Mouse (Mus musculus) left cerebral cortex, postnatal 25 days (tissue): ENCODE measurements around the gene Muc3a. TPM values are rescaled to one million over a fixed set of nuclear protein-coding genes. Genes with fewer than 3 reads are reported as not detected.
A peak's percentile ranks its signal among the peaks of the same experiment; 100 is the strongest.

Source experiments
- DNase-seq, 2 experiments: peaks; one replicate each; pipeline ENCODE4 v3.0.0; 2022; ENCODE audit warnings: low spot score in 2 of 2, mixed read lengths in 1 of 2
- intact Hi-C: fragments of 180-260 bp; cut with DNase I; formaldehyde crosslinking; loops from one replicate; pipeline ENCODE4 v1.15.1; 2025
- total RNA-seq, 2 experiments: library from RNA; stranded (reverse); gene quantifications; 2 replicates each; pipeline ENCODE4 v1.2.3; 2021

Muc3a gene
- 1 to 10 TPM; 3.0 to 3.1 TPM for total RNA-seq

GRCm38 (mm10) chr5:137212289-137212688 is at the start of gene Muc3a:
Muc3a (minus strand) TSS chr5:137212389.
- intact Hi-C loops, result no loop called here
- DNase-seq, result no peak

- DNase-seq, result no peak
- intact Hi-C loops, result no loop called here
Observed at GRCm38 (mm10) chr5:137211114-137211829, 917 bp downstream of the Muc3a start.

GRCm38 (mm10) chr5:137210689-137211088 is 1.5 kb downstream of the Muc3a start:
- intact Hi-C loops, result no loop called here
- no peak for DNase-seq

- intact Hi-C loops, result no loop called here
- DNase-seq, result no peak
Observed at GRCm38 (mm10) chr5:137205301-137205700, 6.9 kb downstream of the Muc3a start.

- intact Hi-C loops, result no loop called here
- no peak for DNase-seq
Observed at GRCm38 (mm10) chr5:137194488-137195120, 17.6 kb downstream of the Muc3a start.

GRCm38 (mm10) chr5:137193279-137193952 is 18.8 kb downstream of the Muc3a start:
- no peak for DNase-seq
- intact Hi-C loops, result no loop called here

- peak; percentile 7 to 8 for DNase-seq
- intact Hi-C loops, result no loop called here
Observed at GRCm38 (mm10) chr5:137189326-137189725, 22.9 kb downstream of the Muc3a start.

GRCm38 (mm10) chr5:137185362-137185761 is 26.8 kb downstream of the Muc3a start:
- intact Hi-C loops, result no loop called here
- DNase-seq, result peak in 1 of 2 experiments; percentile 43

- intact Hi-C loops, result no loop called here
- DNase-seq, result peak; percentile 9 to 79
Observed at GRCm38 (mm10) chr5:137179646-137180374, 32.4 kb downstream of the Muc3a start.

GRCm38 (mm10) chr5:137173967-137174366 is 38.2 kb downstream of the Muc3a start:
- intact Hi-C loops, result no loop called here
- no peak for DNase-seq

GRCm38 (mm10) chr5:137172591-137172990 is 39.6 kb downstream of the Muc3a start:
- no peak for DNase-seq
- intact Hi-C loops, result no loop called here

- intact Hi-C loops, result no loop called here
- DNase-seq, result no peak
Observed at GRCm38 (mm10) chr5:137171478-137171877, 40.7 kb downstream of the Muc3a start.

- intact Hi-C loops, result no loop called here
- DNase-seq, result no peak
Observed at GRCm38 (mm10) chr5:137170836-137171380, 41.3 kb downstream of the Muc3a start.

GRCm38 (mm10) chr5:137167539-137167938 is 44.6 kb downstream of the Muc3a start:
- no peak for DNase-seq
- intact Hi-C loops, result no loop called here

GRCm38 (mm10) chr5:137166012-137166411 is 46.2 kb downstream of the Muc3a start:
- intact Hi-C loops, result no loop called here
- DNase-seq, result no peak

- intact Hi-C loops, result no loop called here
- no peak for DNase-seq
Observed at GRCm38 (mm10) chr5:137161853-137162252, 50.3 kb downstream of the Muc3a start.

GRCm38 (mm10) chr5:137159461-137159860 is 52.7 kb downstream of the Muc3a start:
- peak in 1 of 2 experiments; percentile 4 for DNase-seq
- intact Hi-C loops, result no loop called here
